Mouse (Mus musculus) heart, adult 10 weeks (tissue): ENCODE measurements around the gene Cdhr4. TPM values are rescaled to one million over a fixed set of nuclear protein-coding genes. Genes with fewer than 3 reads are reported as not detected.

Experiments
- polyA plus RNA-seq: library from polyadenylated mRNA; stranded (reverse); fragments of 350-450 nt; fragmentation: Illumina TruSeq; extraction: RNeasy Lipid Tissue Mini Kit (QIAGEN cat#74804); gene quantifications from one replicate; pipeline ENCODE4 v1.2.3, GENCODE M21; 2014; ENCODE audit warnings: low read depth, low replicate concordance

Cdhr4 gene
- polyA plus RNA-seq: not detected

DNA sequence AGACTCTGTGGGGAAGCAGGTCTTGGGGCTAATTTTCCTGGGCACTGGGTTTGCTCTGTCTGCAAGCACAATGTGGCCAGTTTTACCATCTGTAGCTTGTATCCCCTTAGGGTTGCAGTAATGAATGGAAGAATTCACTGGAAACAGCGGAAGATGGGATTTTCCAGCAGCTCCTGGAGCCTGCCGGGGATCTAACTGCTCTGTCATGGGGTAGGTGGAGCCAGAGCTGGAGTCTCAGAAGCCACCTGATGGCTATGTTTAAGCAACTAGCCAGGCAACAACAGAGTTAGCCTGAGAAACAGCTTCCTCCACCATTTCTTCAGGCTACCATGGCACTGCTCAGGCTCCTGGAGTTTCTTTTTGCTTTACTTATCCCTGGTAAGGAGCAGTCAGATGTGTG lies at the start of gene Cdhr4:
TSS of gene Cdhr4 (plus strand) at position 301 of the 400 bp plus-strand sequence.

DNA sequence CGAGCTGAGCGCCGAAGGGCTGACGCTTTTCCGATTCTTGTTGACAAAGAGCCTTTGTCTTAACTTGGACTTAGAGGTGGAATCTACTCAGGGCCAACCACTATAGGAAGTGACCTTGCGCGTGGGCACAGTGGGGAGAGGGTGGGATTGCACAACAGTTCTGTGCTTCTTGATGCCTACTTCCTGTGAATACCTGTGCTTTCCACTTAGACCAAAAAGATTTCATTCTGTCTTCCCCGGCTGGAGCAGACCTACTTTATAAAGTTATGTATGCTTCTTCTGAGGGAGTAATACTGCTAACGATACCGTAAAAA lies 42.4 kb upstream of the Cdhr4 start, which contains the start of gene Traip:
TSS of gene Traip (plus strand) at position 215 of the 314 bp plus-strand sequence.

DNA sequence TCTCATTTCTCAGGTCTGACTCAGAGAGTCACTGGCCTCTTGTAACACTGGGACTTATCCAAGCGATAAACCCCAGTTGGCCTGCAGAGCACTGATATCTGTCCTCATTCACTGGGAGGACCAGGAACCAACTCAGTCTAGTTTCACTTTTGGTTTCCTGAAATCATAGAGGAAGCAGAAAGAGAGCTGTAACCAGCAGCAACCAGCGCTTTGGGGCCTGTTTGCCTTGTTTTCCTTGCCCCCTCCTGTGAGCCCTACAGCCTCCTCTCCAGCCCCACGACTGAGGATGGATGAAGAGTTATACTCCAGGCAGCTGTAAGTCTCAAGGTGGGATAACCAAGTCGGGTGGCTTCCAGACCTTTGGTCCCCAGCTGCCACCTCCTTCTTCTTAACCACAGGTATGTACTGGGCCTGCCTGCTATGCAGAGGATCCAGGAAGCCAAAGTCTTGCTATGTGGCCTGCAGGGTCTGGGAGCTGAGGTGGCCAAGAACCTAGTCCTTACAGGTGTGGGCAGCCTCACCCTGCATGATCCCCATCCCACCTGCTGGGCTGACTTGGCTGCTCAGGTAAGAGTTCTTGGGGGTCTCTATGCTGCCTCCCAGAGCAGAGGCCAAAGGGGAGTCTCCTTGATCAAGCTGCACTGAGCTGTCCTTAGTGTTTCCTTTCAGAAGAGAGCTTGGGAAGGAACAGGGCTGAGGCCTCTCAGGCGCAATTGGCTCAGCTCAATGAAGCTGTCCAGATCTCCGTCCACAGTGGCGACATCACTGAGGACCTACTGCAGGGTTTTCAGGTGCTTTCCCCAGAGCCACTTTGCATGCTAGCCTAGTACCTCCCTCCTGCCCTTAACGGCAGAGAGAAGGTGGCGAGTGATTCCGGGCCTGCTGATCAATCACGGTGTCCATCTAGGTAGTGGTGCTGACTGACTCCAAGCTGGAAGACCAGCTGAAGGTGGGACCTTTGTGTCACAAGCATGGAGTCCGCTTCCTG lies 16.6 kb upstream of the Cdhr4 start, which contains the start of gene Uba7:
TSS of gene Uba7 (plus strand) at position 107 of the 988 bp plus-strand sequence.

DNA sequence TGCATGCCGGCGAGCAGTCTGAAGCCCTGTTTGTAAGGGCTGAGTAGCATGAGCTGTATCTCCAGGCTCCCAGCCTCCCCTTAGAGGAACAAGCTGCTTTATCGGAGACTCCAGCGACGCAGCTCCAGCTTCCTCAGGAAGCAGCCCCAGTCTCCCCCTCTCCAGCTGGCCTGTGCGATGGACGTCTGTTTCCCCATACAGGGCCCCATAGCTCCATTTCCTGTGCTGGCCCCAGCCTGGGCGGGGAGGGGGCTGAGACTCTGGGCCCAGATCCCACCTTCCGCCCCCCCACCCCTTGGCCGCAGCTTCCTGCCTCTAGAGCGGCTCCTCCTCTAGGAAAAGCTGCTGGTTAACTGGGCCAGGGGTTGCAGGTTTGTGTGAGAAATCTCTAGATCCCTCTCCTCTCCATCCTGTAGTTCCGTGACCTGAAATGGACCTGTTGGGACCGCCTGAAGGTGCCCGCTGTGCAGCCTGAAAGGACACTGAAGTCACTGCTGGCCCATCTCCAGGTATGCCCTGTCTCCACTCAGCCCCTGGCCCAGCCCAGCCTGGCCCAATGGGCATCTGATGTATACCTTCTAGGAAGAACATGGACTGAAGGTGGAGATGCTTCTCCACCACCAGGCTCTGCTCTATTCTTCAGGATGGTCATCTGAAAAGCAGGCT lies 9.5 kb upstream of the Cdhr4 start, which contains the start of gene Gm20661:
TSS of gene Gm20661 (plus strand) at position 378 of the 666 bp plus-strand sequence.

DNA sequence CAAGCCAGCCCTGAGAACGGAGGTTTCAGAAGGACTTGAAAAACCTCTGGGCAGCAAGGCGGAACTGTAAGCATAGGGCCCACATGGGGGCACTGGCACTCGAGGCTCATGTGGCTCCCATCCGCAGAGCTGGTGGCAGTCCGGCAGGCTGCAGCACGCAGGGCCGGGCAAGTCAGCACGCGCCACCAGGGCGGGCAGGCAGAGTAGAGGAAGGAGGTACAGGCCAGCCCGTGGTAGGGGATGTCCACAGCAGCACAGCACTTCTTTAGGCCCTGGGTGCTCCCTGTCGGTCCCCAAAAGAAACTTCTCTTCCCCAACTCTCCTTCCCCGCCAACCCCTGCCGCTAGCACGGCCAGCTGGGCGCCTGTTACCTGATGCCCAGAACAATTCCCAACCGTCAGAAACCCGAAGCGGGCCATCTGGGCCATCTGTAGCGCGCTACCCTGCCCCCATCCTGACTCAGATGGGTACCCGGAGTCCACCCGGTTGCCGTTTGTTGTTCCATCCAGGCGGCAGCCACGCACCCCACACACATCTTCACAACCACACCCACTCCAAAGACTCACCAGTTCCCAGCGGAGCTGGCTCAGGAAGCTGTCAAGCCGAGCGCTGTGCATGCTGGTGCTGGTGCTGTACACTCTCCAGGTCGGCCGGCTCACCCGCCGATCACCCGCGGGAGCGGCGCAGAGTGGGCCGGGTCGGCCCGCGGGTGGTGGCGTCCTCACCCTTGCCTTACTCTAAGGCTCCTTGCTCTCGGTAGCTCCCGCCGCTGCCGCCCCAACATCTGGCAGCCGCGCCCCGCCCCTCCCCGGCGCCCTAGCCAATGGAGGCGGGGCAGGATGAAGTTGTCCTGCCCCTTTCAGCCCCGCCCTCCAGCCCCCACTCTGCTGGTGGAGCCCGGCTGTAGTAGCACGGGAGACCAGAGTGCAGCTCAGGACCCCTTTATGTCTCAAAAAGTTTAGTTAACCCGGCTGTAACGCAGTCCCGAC lies 6.9 kb upstream of the Cdhr4 start, which contains the start of gene Inka1:
TSS of gene Inka1 (minus strand) at position 749 of the 989 bp plus-strand sequence.

DNA sequence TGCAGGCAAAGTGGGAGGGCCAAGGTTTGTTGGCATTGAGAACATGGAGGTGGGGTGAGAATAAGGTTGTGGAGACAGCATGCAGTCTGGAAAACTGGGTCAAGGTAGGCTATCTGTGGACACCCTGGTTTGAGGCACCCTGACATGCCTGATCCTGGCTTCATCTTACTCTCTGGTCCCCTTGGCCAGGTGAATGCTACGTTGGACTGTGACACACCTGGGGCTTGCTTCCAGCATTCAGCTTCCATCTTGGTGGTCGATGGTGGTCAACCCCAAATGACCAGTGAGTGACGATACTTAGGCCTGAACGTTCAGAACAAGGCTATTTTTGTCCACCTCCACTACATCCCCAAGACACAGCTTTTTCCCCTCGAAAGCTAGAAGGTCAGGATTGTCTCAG lies 3.8 kb downstream of the Cdhr4 start, which contains the start of gene Gm20662:
TSS of gene Gm20662 (plus strand) at position 301 of the 400 bp plus-strand sequence.

DNA sequence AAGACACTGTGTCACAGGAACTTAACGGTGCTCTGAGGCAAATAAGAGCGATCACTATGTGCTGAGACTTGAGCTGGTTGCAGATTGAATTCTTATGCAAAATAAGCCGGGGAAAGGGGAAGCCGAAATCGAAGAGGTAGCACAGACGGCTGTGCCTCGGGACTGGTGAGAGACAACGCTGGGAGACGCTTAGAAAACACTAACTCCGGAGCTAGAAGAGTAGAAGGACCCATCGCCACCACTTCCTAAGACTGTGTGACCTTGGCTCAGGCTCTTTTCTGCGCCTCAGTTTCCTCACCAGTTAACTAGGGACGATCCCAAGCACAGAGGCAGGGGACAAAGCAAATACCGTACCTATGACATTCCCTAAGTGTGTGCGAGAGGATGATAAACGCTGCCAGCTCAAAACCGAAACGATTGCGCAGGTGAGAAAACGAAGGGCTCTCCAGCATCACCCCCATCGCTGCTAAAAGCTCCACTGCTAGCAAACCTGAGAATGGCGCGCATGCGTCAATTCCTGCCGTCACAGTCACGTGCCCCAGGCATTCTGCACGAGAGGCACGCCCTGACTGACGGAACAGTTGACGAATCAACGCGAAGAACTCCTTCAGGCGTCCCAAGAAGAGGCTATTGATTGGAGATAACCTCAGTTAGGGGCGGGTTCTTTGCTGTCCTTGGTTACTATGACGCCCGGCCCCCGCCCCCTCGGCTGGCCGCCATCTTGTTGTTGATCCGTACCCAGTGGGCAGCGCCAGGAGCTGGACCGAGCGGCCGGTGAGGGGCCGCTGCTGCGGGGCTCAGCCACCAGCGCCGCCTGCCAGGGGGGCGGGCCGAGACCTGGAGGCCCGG lies 9.8 kb downstream of the Cdhr4 start, which contains the start of gene Ip6k1:
TSS of gene Ip6k1 (plus strand) at position 580 of the 849 bp plus-strand sequence.

DNA sequence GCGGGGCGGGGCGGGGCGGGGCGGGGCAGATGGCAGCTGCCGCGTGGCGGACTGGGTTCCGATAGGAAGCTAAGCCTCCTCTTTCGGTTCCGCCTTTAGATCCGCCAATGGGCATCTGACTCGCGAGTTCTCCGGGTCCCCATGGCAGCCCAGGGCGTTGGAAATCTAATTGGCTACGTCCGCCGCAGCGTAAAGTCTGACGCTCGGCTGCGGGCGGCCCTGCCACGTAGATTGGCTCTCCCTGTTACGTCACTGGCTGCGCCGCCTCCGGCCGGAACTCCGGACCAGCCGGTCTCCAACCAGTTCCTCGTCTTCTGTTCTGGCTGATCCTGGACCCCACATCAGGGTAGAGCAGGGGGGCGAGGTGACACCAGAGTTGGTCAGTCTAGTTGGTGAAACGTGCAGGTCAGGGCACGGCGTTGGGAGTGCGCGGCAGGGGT lies 56.7 kb downstream of the Cdhr4 start, which contains the start of gene Gmppb:
TSS of gene Gmppb (plus strand) at position 227 of the 440 bp plus-strand sequence.

Other genes with a start within 250 kb of the Cdhr4 start
- 79.8 TPM for gene Rbm5, start 221.5 kb upstream of the Cdhr4 start, polyA plus RNA-seq
- 43.5 TPM for gene Rbm6, start 119.3 kb upstream of the Cdhr4 start, polyA plus RNA-seq
- 13.5 TPM for gene Mon1a, start 104.3 kb upstream of the Cdhr4 start, polyA plus RNA-seq
- 4.3 TPM for gene Mst1r, start 85.6 kb upstream of the Cdhr4 start, polyA plus RNA-seq
- not detected for gene Actl11, start 64.0 kb upstream of the Cdhr4 start, polyA plus RNA-seq
- gene Camkv, start 56.8 kb upstream of the Cdhr4 start, polyA plus RNA-seq: not detected
- 0.37 TPM for gene Traip, start 42.4 kb upstream of the Cdhr4 start, polyA plus RNA-seq
- gene Uba7, start 17.0 kb upstream of the Cdhr4 start, polyA plus RNA-seq: 28.2 TPM
- gene Gm20661, start 9.4 kb upstream of the Cdhr4 start, polyA plus RNA-seq: 0.52 TPM
- gene Inka1, start 6.6 kb upstream of the Cdhr4 start, polyA plus RNA-seq: 9.8 TPM
- not detected for gene Gm20662, start 3.9 kb downstream of the Cdhr4 start, polyA plus RNA-seq
- 42.3 TPM for gene Ip6k1, start 10.0 kb downstream of the Cdhr4 start, polyA plus RNA-seq
- gene Gmppb, start 56.7 kb downstream of the Cdhr4 start, polyA plus RNA-seq: 18.9 TPM
- gene Amigo3, start 60.7 kb downstream of the Cdhr4 start, polyA plus RNA-seq: 1.6 TPM
- gene Mst1, start 87.9 kb downstream of the Cdhr4 start, polyA plus RNA-seq: not detected
- gene Rnf123, start 90.8 kb downstream of the Cdhr4 start, polyA plus RNA-seq: 79.7 TPM
- gene Apeh, start 102.1 kb downstream of the Cdhr4 start, polyA plus RNA-seq: 47.5 TPM
- gene Bsn, start 197.9 kb downstream of the Cdhr4 start, polyA plus RNA-seq: not detected